Mouse (Mus musculus) gastrocnemius, postnatal 4 days (tissue): Measurements from ENCODE around the gene Ssxb8. TPM values are rescaled to one million over a fixed set of nuclear protein-coding genes. Genes with fewer than 3 reads are reported as not detected.
"Not testable (repeated sequence)": the region's sequence is repeated elsewhere in the genome, so short reads cannot be mapped to it uniquely, and the experiment has no call there.

Experiments
- DNase-seq, 2 experiments: peaks; one replicate each; pipeline ENCODE4 v3.0.0; 2021 to 2022; ENCODE audit warnings: low spot score in 2 of 2, mixed read lengths in 2 of 2
- long read RNA-seq, 2 experiments: library from polyadenylated mRNA; stranded (forward); transcript quantifications; one replicate each; pipeline ENCODE4 v2.0.0; 2021
- total RNA-seq, 2 experiments: library from RNA; stranded (reverse); gene quantifications; 2 replicates each; pipeline ENCODE4 v1.2.3; 2021

Gene Ssxb8
- not detected for total RNA-seq
- long read RNA-seq, experiment 1, result 0 reads
- long read RNA-seq, experiment 2, result 0 reads

DNA sequence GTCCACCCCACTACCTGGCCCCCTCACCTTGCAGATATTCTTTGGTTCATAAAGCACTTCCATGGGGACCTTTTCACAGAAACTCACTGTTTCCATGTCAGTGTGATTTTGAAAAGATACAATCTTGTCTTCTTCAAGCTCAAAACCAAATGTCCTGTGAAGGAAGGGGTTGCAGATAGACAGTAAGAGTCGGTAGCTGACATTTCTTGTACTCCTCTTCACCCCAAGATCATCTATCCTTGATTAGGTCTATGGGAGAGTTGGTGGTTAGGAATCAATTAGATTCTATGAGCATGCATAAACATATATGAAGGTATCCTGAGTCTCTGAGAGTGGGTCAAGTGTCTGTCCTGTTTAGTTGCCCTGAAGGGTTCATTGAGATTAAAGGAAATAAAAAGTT is at the start of gene Ssxb8:
TSS of gene Ssxb8 (minus strand) at position 101 of the 400 bp plus-strand sequence.
- DNase-seq, result not testable (repeated sequence)

DNA sequence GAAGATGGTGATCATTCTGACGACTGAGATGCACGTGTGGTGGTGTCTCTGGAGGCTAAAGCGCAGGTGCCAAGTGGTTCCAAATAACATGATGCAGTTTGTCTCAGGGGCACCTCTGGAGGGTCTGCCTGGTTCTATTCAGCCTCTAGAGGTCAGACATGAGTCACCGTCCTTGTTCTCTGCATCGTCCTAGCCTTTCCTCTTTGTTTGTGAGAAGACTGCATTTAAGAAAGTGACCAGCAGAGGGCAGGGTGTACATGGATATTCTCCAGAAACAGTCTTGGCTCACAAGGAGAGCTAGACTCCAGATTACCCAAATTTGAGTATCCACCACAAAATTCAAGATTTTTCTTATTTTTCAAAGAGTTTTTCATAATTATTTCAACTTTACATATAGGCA is 42.3 kb upstream of the Ssxb8 start:
- no peak for DNase-seq

DNA sequence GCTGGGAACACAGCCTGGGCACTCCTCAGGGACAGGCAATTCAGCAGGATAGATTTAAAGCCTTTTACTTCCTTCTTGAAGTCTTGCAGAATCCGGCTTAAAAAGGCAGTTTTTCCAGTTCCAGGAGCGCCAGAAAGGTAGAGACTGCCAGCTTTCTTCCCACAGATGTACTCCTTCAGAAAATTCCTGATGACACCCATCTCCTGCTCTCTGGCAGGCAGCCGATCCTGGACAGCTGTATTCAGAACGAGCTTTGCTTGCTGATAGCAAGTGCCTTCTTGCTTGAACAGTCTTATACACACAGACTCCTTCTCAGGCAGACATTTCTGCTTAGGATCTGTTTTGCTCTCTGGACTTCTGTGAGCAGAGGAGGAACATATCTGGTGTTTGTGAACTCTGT is 27.6 kb downstream of the Ssxb8 start:
- no peak for DNase-seq

Other genes with a start within 250 kb of the Ssxb8 start
- not detected for gene Ssxb2, start 229.1 kb downstream of the Ssxb8 start, total RNA-seq
- not detected for gene Gm14459, start 165.9 kb downstream of the Ssxb8 start, total RNA-seq
- not detected for gene Ssxb6, start 142.6 kb downstream of the Ssxb8 start, total RNA-seq
- not detected for gene Ssxb3, start 99.0 kb downstream of the Ssxb8 start, total RNA-seq
- gene Ssx9, start 57.6 kb upstream of the Ssxb8 start, total RNA-seq, result not detected
- gene Ssxb5, start 112.8 kb upstream of the Ssxb8 start, total RNA-seq, result not detected
- gene Gm6592, start 153.2 kb upstream of the Ssxb8 start, total RNA-seq, result not detected
- gene Gm5751, start 183.4 kb upstream of the Ssxb8 start, total RNA-seq, result not detected
- 1 to 10 TPM; 3.0 to 3.1 TPM for gene B630019K06Rik, start 201.5 kb upstream of the Ssxb8 start, total RNA-seq